Mouse (Mus musculus) thymus, adult 2 months (tissue): ENCODE data around the gene Hsd17b2. TPM values are rescaled to one million over a fixed set of nuclear protein-coding genes. Genes with fewer than 3 reads are reported as not detected.

Source experiments
- DNase-seq: peaks from one replicate; pipeline ENCODE4 v3.0.0; 2021
- H3K27ac ChIP-seq: fragments of 200-500 bp; 2 replicates; pipeline ENCODE4 v1.5.1; 2012; ENCODE audit warnings: low read length, control low read depth; ENCODE audit not compliant: control insufficient read depth, insufficient read depth
- H3K27me3 ChIP-seq: fragments of 200-500 bp; 2 replicates; pipeline ENCODE4 v1.6.1; 2012; ENCODE audit warnings: mild to moderate bottlenecking, low read length, moderate library complexity, mixed read lengths; ENCODE audit not compliant: control insufficient read depth, insufficient read depth
- H3K36me3 ChIP-seq: fragments of 200-500 bp; 2 replicates; pipeline ENCODE4 v1.6.1; 2012; ENCODE audit warnings: mild to moderate bottlenecking, low read length, moderate library complexity; ENCODE audit not compliant: control insufficient read depth, insufficient read depth
- H3K4me1 ChIP-seq: fragments of 200-500 bp; replicated peaks from 2 replicates; pipeline ENCODE4 v1.6.1; 2012; ENCODE audit warnings: low read length; ENCODE audit not compliant: control insufficient read depth, insufficient read depth
- H3K4me3 ChIP-seq: fragments of 200-500 bp; 2 replicates; pipeline ENCODE4 v1.5.1; 2012; ENCODE audit warnings: mild to moderate bottlenecking, low read length, control low read depth, moderate library complexity; ENCODE audit not compliant: control insufficient read depth, insufficient read depth
- CTCF ChIP-seq: fragments of 200-500 bp; IDR thresholded peaks from 2 replicates; pipeline ENCODE4 v1.5.1; 2012; ENCODE audit warnings: mild to moderate bottlenecking, control low read depth, low read length, moderate library complexity, borderline replicate concordance; ENCODE audit not compliant: control insufficient read depth, poor library complexity, insufficient read depth; ENCODE audit errors: extremely low read depth
- POLR2A ChIP-seq: fragments of 200-500 bp; IDR thresholded peaks from 2 replicates; pipeline ENCODE4 v1.6.1; 2012; ENCODE audit warnings: mild to moderate bottlenecking, low read length, control low read depth, moderate library complexity; ENCODE audit not compliant: control insufficient read depth, poor library complexity, insufficient read depth; ENCODE audit errors: extremely low read depth
- WGBS: fragments of 180-500 bp; shearing (Covaris S2); methylation state at CpG from one replicate; pipeline ENCODE4 v1.1.7; 2018; 5-methylcytosine and 5-hydroxymethylcytosine counted together
- polyA plus RNA-seq: library from polyadenylated mRNA; depleted of rRNA; stranded (reverse); fragments of >200 nt; gene quantifications from 2 replicates; pipeline ENCODE4 v1.2.3, GENCODE M21; 2012

Gene Hsd17b2
- polyA plus RNA-seq, 1 experiment: 0.40 TPM

DNA sequence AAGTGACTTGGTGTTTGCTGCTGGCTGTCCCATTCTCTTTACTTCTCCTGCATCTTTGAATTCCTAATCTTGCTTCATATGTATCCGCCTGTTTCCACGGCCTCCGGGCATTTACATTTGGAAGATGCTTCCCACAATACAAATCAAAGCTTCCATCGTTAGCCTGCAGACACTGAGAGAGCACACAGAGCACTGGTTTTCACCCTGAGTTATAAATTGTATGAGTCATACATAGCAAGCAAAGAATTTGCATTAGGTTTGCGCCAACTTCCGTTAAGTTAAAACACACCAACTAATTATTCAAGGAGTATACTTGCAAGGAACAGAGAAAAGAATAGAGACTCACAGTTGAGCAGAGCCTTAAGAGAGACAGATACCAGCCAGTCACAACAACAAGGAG, 77.6 kb downstream of the Hsd17b2 start:
- DNase-seq: no peak
- no peak overlapping the region for H3K4me3 ChIP-seq
- no peaks in the 10 kb centered on the region for H3K4me1 ChIP-seq
- no peak overlapping the region for H3K27ac ChIP-seq
- TF ChIP-seq CTCF: no peak
- TF ChIP-seq POLR2A: no peak
- no peaks in the 10 kb centered on the region for H3K27me3 ChIP-seq
- 87% methylated on average over 6 of the region's 6 CpGs for WGBS
- H3K36me3 ChIP-seq: no peaks in the 10 kb centered on the region

DNA sequence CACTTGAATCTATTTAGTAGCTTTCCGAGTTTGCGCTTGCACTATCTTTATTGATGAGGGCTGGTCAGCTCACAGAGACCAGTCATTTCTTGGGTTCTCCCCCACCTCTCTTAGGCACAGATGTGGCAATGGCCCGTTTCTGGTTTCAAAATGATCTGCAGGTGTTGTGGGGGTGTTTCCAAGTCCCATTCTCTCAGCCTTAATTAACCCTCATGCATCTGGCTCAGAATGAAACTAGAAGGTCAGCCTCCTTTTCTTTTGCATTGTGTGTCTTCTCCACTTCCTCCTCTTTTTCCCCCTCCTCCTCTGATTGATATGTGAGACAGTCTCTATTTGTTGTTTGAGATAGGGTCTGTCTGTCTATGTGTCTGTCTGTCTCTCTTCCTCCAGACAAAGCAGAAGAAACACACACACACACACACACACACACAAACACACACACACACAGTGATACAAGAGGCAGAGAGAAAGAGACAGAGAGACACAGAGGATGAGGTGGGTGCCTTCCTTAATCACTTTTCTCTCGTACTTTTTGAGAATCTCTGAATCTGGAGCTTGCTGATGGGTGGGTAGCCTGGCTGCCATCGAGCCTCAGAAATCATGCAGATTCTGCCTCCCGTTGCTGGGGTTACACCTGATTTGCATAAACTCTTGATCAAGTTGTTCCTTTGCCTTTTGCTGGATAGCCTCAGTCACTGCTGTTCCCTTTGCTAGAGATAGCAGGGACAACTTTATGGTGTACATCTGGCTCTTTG, 79.8 kb downstream of the Hsd17b2 start:
- DNase-seq: no peak
- no peaks in the 10 kb centered on the region for H3K27me3 ChIP-seq
- no peak overlapping the region for H3K4me3 ChIP-seq
- H3K27ac ChIP-seq: no peak overlapping the region
- no peaks in the 10 kb centered on the region for H3K36me3 ChIP-seq
- H3K4me1 ChIP-seq: no peaks in the 10 kb centered on the region
- TF ChIP-seq POLR2A (no peak), CTCF (no peak)
- WGBS: 64% methylated on average over 6 of the region's 6 CpGs

DNA sequence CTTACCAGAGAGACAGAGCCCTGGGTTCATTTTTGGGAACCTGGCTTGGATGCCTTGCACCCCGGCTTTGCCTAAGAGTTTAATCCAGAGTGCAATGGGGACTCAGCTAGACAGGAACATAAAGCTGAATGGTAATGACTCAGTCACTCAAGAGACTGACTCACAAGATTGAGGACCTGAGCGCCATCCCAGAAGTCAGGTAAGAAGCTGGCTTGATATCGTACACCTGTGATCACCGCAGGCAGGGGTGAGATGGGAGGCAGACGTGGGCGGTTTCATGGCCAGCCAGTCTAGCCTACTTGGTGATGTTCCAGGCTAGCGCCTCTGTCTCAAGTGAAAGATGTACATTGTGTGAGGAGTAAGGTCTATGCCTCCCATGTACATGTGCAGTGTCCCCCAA, 81.3 kb downstream of the Hsd17b2 start:
- DNase-seq: no peak
- Histone ChIP-seq H3K4me1 (no peaks in the 10 kb centered on the region), H3K36me3 (no peaks in the 10 kb centered on the region), H3K4me3 (no peak overlapping the region), H3K27me3 (no peaks in the 10 kb centered on the region), H3K27ac (no peak overlapping the region)
- TF ChIP-seq CTCF (no peak), POLR2A (no peak)
- 95% methylated on average over 7 of the region's 7 CpGs for WGBS

DNA sequence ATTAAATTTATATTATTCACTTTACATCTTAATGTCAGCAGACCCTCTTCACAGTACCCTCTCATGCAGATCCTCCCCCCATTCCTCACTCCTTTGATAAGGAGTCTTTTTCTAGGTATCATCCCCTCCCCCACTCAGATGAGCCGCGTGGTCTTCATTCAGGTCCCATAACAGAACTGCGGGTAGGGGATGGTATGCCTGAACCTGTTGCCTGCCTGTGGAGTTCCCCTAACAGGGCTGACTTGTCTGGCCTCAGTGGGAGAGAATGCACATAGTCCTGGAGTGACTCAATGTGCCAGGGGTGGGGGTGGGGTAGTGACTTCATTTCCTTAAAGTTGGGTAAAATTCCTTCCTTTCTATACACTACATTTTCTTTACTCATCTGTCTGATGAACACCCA, 84.7 kb downstream of the Hsd17b2 start:
- DNase-seq: no peak
- Histone ChIP-seq H3K36me3 (peaks cover 1% of the 10 kb centered on the region; the same call in 1 of the 2 replicates), H3K27ac (no peak overlapping the region), H3K4me3 (no peak overlapping the region), H3K4me1 (no peaks in the 10 kb centered on the region), H3K27me3 (no peaks in the 10 kb centered on the region)
- TF ChIP-seq CTCF (no peak), POLR2A (no peak)
- 92% methylated on average over 3 of the region's 3 CpGs for WGBS

DNA sequence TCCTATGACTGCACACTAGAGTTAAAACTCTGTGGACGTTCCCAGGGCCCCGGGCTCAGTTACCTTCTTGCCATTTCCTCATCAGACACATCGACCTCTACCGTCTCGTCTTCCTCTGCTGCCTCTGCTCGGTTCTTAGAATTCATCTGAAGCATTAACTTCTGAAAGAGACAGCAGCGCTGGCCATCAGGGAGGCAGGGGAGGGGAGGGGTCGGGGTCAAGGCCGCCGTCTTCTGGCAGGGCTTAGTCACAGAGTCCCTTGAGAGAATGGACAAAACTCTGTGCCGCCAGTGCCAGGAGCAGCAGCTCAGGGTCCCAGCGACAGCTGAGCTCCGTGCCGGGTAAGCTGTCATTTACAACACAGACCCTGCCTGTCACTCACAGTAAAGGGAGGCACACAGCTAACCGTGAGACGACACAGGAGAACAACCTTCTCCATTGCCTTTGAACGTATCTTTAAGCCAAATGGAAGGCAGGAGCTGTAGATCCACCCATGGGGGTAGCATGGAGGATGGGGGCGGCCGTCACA, 91.0 kb downstream of the Hsd17b2 start:
- peaks cover 21% of the 10 kb centered on the region for H3K36me3 ChIP-seq
- 97% methylated on average over 19 of the region's 19 CpGs for WGBS
- H3K27ac ChIP-seq: no peak overlapping the region
- H3K4me3 ChIP-seq: no peak overlapping the region
- no peaks in the 10 kb centered on the region for H3K27me3 ChIP-seq
- TF ChIP-seq CTCF (no peak), POLR2A (no peak)
- H3K4me1 ChIP-seq: no peaks in the 10 kb centered on the region
- DNase-seq: no peak

DNA sequence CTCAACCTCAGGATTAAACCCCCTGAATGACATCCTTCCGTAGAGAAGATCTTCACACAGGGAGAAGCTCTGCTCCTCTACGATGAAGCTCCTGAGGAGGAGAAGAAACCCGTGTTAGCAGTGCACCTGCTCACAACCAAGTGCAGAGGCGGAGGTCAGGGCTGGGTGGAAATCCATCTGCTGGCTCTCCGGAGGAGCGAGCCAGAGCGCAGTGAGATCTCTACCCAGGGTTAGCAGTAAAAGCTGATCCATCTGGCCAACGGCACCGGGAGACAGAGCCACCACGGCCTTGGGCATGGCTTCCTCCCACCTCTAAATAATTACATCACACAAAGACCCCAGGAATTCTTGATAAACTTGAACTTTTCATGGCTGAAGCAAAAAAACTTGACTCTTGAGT, 92.9 kb downstream of the Hsd17b2 start:
- WGBS: 96% methylated on average over 10 of the region's 10 CpGs
- TF ChIP-seq POLR2A (no peak), CTCF (no peak)
- Histone ChIP-seq H3K36me3 (peaks cover 21% of the 10 kb centered on the region), H3K27me3 (no peaks in the 10 kb centered on the region), H3K4me3 (no peak overlapping the region), H3K27ac (no peak overlapping the region), H3K4me1 (no peaks in the 10 kb centered on the region)
- DNase-seq: no peak
